Mouse (Mus musculus) forebrain, embryonic 13.5 days (tissue): ENCODE measurements around the gene Ufc1. TPM values are rescaled to one million over a fixed set of nuclear protein-coding genes. Genes with fewer than 3 reads are reported as not detected.

ENCODE experiments used
- ATAC-seq: fragments of 200-750 bp; cut with Nextera tagmentation; 2 replicates; pipeline ENCODE4 v1.8.0; 2017
- H3K27ac ChIP-seq: fragments of 300-500 bp; sonication (generic); 2 replicates; pipeline ENCODE4 v1.5.1; 2015; ENCODE audit warnings: inconsistent platforms, mild to moderate bottlenecking, moderate library complexity
- H3K27me3 ChIP-seq: fragments of 300-500 bp; sonication (generic); 2 replicates; pipeline ENCODE4 v1.6.1; 2015; ENCODE audit warnings: mild to moderate bottlenecking, inconsistent platforms
- H3K36me3 ChIP-seq: fragments of 300-500 bp; sonication (generic); 2 replicates; pipeline ENCODE4 v1.6.1; 2015; ENCODE audit warnings: mild to moderate bottlenecking, inconsistent platforms; ENCODE audit not compliant: poor library complexity, severe bottlenecking
- H3K4me1 ChIP-seq: fragments of 300-500 bp; sonication (generic); 2 replicates; pipeline ENCODE4 v1.6.1; 2015; ENCODE audit warnings: inconsistent platforms
- H3K4me2 ChIP-seq: fragments of 300-500 bp; sonication (generic); 2 replicates; pipeline ENCODE4 v1.6.1; 2015; ENCODE audit warnings: inconsistent platforms, mild to moderate bottlenecking, moderate library complexity
- H3K4me3 ChIP-seq: fragments of 300-500 bp; sonication (generic); 2 replicates; pipeline ENCODE4 v1.5.1; 2015; ENCODE audit warnings: mild to moderate bottlenecking, inconsistent platforms
- H3K9ac ChIP-seq: fragments of 300-500 bp; sonication (generic); 2 replicates; pipeline ENCODE4 v1.6.1; 2015; ENCODE audit warnings: mild to moderate bottlenecking, inconsistent platforms
- H3K9me3 ChIP-seq: fragments of 300-500 bp; sonication (generic); replicated peaks from 2 replicates; pipeline ENCODE4 v1.6.1; 2016; ENCODE audit warnings: inconsistent platforms
- WGBS: fragments of 180-500 bp; shearing (Covaris S2); methylation state at CpG from one replicate; pipeline ENCODE4 v1.1.7; 2015; 5-methylcytosine and 5-hydroxymethylcytosine counted together
- polyA plus RNA-seq: library from polyadenylated mRNA; unstranded; fragments of >200 nt; fragmentation: Nextera tagmentation; extraction: Ambion mirVana; gene quantifications from 2 replicates; pipeline ENCODE4 v1.2.1, GENCODE M21; 2015

Gene Ufc1
- polyA plus RNA-seq, 1 experiment from 2014 or later, result 118 TPM

GRCm38 (mm10) chr1:171285096-171285892, 9.5 kb downstream of the Ufc1 start:
- Histone ChIP-seq H3K27ac (no peak overlapping the region), H3K27me3 (no peaks in the 10 kb centered on the region), H3K4me2 (no peak overlapping the region), H3K4me1 (peaks cover 40% of the 10 kb centered on the region), H3K9ac (peak overlapping the region; percentile 47; the same call in 1 of the 2 replicates), H3K36me3 (peaks cover 67% of the 10 kb centered on the region), H3K9me3 (no peaks in the 10 kb centered on the region), H3K4me3 (no peak overlapping the region)
- no peak for ATAC-seq
- 89% methylated on average over 20 of the region's 20 CpGs for WGBS

DNA sequence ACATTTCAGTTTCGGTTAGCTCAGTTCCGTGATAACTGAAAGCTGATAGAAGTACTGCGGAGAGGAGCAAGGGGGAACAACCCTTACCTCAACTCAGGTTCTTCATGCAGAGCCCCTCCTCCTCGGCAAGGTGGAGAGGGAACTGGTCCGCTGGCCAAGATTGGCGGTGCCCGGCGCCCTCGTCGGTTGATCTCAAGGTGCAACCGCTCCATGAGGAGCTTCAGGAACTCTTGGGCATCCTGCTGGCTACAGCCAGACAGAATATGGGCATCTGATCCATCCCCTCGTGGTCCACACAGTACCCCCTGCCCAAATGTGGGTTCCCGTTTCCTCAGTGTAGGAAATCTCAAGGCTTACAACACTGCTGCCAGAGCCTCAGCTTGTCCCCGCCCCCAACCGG, 10.3 kb downstream of the Ufc1 start:
- no peaks in the 10 kb centered on the region for H3K9me3 ChIP-seq
- H3K4me2 ChIP-seq, result no peak overlapping the region
- H3K36me3 ChIP-seq, result peaks cover 59% of the 10 kb centered on the region
- no peak for ATAC-seq
- H3K27me3 ChIP-seq, result no peaks in the 10 kb centered on the region
- H3K9ac ChIP-seq, result no peak overlapping the region
- 92% methylated on average over 15 of the region's 15 CpGs for WGBS
- no peak overlapping the region for H3K4me3 ChIP-seq
- H3K4me1 ChIP-seq, result peaks cover 48% of the 10 kb centered on the region
- no peak overlapping the region for H3K27ac ChIP-seq

GRCm38 (mm10) chr1:171283188-171284160, 11.3 kb downstream of the Ufc1 start:
- Histone ChIP-seq H3K9ac (no peak overlapping the region), H3K27ac (no peak overlapping the region), H3K4me1 (peaks cover 49% of the 10 kb centered on the region), H3K9me3 (no peaks in the 10 kb centered on the region), H3K36me3 (peaks cover 52% of the 10 kb centered on the region), H3K27me3 (no peaks in the 10 kb centered on the region), H3K4me3 (no peak overlapping the region), H3K4me2 (no peak overlapping the region)
- 91% methylated on average over 18 of the region's 18 CpGs for WGBS
- ATAC-seq, result no peak

DNA sequence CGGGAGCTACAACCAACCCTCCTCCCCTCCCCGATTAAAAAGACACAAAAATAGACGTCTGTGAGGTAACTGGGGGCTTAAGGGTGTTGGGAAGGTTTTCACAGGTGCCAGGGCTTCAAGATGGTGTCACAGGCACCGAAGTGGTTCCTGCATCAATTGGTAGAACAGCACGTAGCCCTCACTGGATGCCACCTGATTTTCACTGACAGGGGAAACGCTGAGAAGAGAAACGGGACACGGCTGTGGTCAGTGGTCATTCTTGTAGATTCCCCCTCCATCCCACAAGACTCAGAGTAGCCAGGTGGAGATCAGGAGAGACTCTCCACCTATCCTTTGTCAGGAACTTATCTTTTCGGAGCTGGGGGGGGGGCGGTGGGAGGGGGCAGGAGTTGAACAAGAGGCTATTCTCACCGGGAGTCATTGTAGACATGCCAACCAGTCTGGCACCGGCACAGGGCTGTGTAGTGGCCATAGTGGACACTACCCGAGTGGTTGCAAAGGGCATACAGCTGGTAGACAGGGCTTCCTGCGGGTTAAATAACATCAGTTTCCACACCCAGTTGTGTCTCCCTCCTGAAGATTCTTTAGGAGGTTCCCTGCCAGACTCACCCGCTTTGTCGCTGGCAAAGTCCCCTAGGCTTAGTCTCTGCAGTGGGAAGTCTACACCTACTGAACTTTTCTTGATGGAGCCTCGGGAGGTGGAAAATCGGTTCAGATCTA, 12.6 kb downstream of the Ufc1 start:
- H3K9ac ChIP-seq, result no peak overlapping the region
- ATAC-seq, result no peak
- no peaks in the 10 kb centered on the region for H3K9me3 ChIP-seq
- WGBS, result 83% methylated on average over 18 of the region's 18 CpGs
- peak overlapping the region; percentile 77; the same call in 1 of the 2 replicates for H3K27ac ChIP-seq
- H3K4me3 ChIP-seq, result no peak overlapping the region
- no peaks in the 10 kb centered on the region for H3K27me3 ChIP-seq
- peak overlapping the region; percentile 89 for H3K4me2 ChIP-seq
- peaks cover 61% of the 10 kb centered on the region for H3K36me3 ChIP-seq
- peaks cover 43% of the 10 kb centered on the region for H3K4me1 ChIP-seq

GRCm38 (mm10) chr1:171281528-171281923, 13.3 kb downstream of the Ufc1 start:
- peaks cover 65% of the 10 kb centered on the region for H3K36me3 ChIP-seq

GRCm38 (mm10) chr1:171280916-171281527, 13.8 kb downstream of the Ufc1 start, which contains the start of gene Ppox:
TSS of gene Ppox (minus strand) at chr1:171281186.
- Histone ChIP-seq H3K9me3 (no peaks in the 10 kb centered on the region), H3K27me3 (no peaks in the 10 kb centered on the region), H3K4me1 (peaks cover 31% of the 10 kb centered on the region), H3K4me3 (peak within 1 kb of the TSS; percentile 70), H3K4me2 (peak within 1 kb of the TSS; percentile 89), H3K36me3 (peaks cover 65% of the 10 kb centered on the region), H3K27ac (peak within 1 kb of the TSS; percentile 77), H3K9ac (peak within 1 kb of the TSS; percentile 84)
- peak; percentile 99 for ATAC-seq
- WGBS, result 0% methylated on average over 26 of the region's 26 CpGs

More at GRCm38 (mm10) chr1:171281528-171281923, 13.3 kb downstream of the Ufc1 start:
- Histone ChIP-seq H3K27ac (peak overlapping the region; percentile 77), H3K4me3 (peak overlapping the region; percentile 70), H3K9ac (peak overlapping the region; percentile 64), H3K27me3 (no peaks in the 10 kb centered on the region), H3K4me1 (peaks cover 36% of the 10 kb centered on the region), H3K9me3 (no peaks in the 10 kb centered on the region), H3K4me2 (peak overlapping the region; percentile 89)
- ATAC-seq, result peak; percentile 48
- 1% methylated on average over 10 of the region's 10 CpGs for WGBS

- ATAC-seq, result no peak; the same call in 1 of the 2 replicates
- peak overlapping the region; percentile 84 for H3K9ac ChIP-seq
- under 1% methylated on average over 25 of the region's 25 CpGs for WGBS
- H3K9me3 ChIP-seq, result no peaks in the 10 kb centered on the region
- peaks cover 24% of the 10 kb centered on the region for H3K4me1 ChIP-seq
- H3K4me3 ChIP-seq, result peak overlapping the region; percentile 70
- H3K27ac ChIP-seq, result no peak overlapping the region; the same call in 1 of the 2 replicates
- peak overlapping the region; percentile 89 for H3K4me2 ChIP-seq
- H3K27me3 ChIP-seq, result no peaks in the 10 kb centered on the region
- peaks cover 65% of the 10 kb centered on the region for H3K36me3 ChIP-seq
Measured at GRCm38 (mm10) chr1:171280250-171280915, 14.4 kb downstream of the Ufc1 start.

DNA sequence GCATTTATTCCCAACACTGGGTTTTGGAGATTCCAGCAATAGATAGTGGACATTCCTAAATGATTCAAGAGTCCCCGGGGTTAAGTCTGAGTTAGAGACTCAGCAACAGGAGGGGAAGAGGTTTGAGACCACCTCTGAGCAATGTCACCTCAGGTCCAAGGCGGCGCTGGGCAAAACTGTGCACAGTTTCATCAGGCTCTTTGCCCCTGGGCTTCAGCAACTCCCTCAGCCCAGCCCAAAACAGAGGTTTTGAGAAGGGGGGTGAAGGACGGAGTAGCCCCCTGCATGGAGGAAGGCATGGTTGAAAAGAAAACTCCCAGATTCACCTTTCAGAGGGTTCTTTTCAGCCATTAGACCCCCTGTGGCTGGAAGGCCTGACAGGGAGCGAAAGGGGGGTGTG, 15.1 kb downstream of the Ufc1 start:
- Histone ChIP-seq H3K9ac (peak overlapping the region; percentile 84), H3K27me3 (no peaks in the 10 kb centered on the region), H3K9me3 (no peaks in the 10 kb centered on the region), H3K36me3 (peaks cover 65% of the 10 kb centered on the region), H3K27ac (no peak overlapping the region), H3K4me1 (peaks cover 24% of the 10 kb centered on the region), H3K4me3 (peak overlapping the region; percentile 70), H3K4me2 (peak overlapping the region; percentile 89)
- ATAC-seq, result no peak
- 53% methylated on average over 5 of the region's 5 CpGs for WGBS

DNA sequence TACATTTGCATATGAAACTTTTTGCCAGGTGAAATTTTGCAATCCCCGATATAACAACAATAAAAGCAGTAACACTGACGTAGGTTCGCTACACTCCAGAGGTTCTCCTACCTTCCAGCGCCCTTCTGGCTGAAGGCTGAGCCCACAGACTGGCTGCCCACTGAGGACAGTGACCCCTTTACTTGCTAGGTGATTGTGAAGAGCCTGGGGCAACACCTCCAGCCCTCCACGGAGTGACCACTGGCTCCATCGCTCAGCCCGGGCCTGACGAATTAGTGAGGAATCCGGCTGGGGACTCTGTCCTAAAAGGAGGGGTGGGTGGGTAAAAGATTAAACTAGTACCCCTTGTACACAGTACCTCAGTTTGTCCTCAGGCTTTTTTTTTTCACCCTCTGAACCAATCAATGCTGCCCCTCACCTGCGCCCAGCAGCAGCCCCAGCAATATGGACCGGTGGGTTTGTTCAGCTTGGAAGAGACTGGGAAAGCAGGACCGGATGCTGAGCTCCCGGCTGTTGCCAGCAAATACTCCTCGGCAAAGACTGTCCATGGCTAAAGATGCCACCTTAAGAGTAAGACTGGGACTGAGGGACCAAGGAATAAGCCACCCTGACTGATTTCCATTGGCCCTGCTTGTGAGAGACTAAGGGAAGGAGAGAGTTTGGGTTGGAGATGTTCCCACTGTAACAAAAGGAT, 15.7 kb downstream of the Ufc1 start:
- H3K9me3 ChIP-seq, result no peaks in the 10 kb centered on the region
- no peak overlapping the region for H3K27ac ChIP-seq
- peaks cover 66% of the 10 kb centered on the region for H3K36me3 ChIP-seq
- H3K4me3 ChIP-seq, result no peak overlapping the region
- ATAC-seq, result no peak
- no peak overlapping the region for H3K9ac ChIP-seq
- H3K4me1 ChIP-seq, result peaks cover 24% of the 10 kb centered on the region
- H3K4me2 ChIP-seq, result peak overlapping the region; percentile 89; the same call in 1 of the 2 replicates
- WGBS, result 89% methylated on average over 14 of the region's 14 CpGs
- no peaks in the 10 kb centered on the region for H3K27me3 ChIP-seq

DNA sequence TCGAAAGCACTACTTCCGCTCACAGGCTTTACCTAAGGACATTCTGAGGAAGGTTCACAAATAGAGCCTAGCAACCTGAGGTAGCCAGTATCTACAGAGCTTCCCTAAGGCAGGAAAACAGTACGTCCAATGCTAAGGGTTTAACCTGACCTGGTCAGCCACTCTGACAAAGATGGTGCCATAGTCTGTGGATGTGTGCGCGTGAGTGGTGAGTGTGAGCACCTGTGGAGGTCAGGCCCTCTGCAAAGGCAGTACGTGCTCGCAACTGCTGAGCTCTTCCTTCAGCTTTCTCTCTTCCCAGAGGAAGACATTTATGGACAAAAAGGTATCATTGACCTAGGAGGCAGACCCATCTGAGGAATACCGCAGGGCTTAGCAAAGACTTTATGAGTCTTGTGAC, 16.4 kb downstream of the Ufc1 start:
- no peak for ATAC-seq
- Histone ChIP-seq H3K9me3 (no peaks in the 10 kb centered on the region), H3K4me1 (peaks cover 24% of the 10 kb centered on the region), H3K9ac (no peak overlapping the region), H3K4me3 (no peak overlapping the region), H3K27ac (no peak overlapping the region), H3K36me3 (peaks cover 66% of the 10 kb centered on the region), H3K4me2 (no peak overlapping the region), H3K27me3 (no peaks in the 10 kb centered on the region)
- 94% methylated on average over 8 of the region's 8 CpGs for whole genome bisulfite sequencing
